30 mouse cellular contexts compared by ENCODE assay signal in genomic region chr8:105241016-105241415, GRCm38 (mm10). TPM values are rescaled to one million over a fixed set of nuclear protein-coding genes. Genes with fewer than 3 reads are reported as not detected.
"Had no signal": no experiment of that assay in that cellular context is flagged by ENCODE, and none has a peak within 500 bp of the region (broad histone marks: within the 10 kb centered on the region; RNA-seq: fewer than 3 reads in every experiment).

No protein-coding gene starts in this region.

- H3K9ac ChIP-seq: limb, embryonic 12.5 days; limb, embryonic 13.5 days; limb, embryonic 15.5 days; liver, embryonic 12.5 days; liver, embryonic 13.5 days; liver, embryonic 14.5 days; liver, embryonic 15.5 days; liver, postnatal 0 days; lung, embryonic 14.5 days; lung, embryonic 15.5 days; midbrain, embryonic 12.5 days; midbrain, embryonic 13.5 days; midbrain, embryonic 15.5 days; neural tube, embryonic 12.5 days had no signal

- H3K27me3 ChIP-seq: limb, embryonic 12.5 days; limb, embryonic 13.5 days; limb, embryonic 15.5 days; liver, embryonic 12.5 days; liver, embryonic 13.5 days; liver, embryonic 15.5 days; lung, embryonic 15.5 days; megakaryocyte, embryonic 14.5 days; midbrain, embryonic 12.5 days; midbrain, embryonic 13.5 days; midbrain, embryonic 15.5 days; neural tube, embryonic 12.5 days had no signal

- H3K4me3 ChIP-seq: left cerebral cortex, adult 2 months; limb, embryonic 10.5 days; limb, embryonic 12.5 days; limb, embryonic 13.5 days; limb, embryonic 15.5 days; liver, embryonic 12.5 days; liver, embryonic 13.5 days; liver, embryonic 15.5 days; lung, embryonic 15.5 days; megakaryocyte, embryonic 14.5 days; midbrain, embryonic 10.5 days; midbrain, embryonic 12.5 days; midbrain, embryonic 13.5 days; midbrain, embryonic 15.5 days; myocyte; neural tube, embryonic 12.5 days had no signal

- H3K4me2 ChIP-seq: limb, embryonic 12.5 days; limb, embryonic 13.5 days; limb, embryonic 15.5 days; liver, embryonic 11.5 days; liver, embryonic 12.5 days; liver, embryonic 13.5 days; liver, embryonic 15.5 days; lung, embryonic 14.5 days; lung, embryonic 15.5 days; midbrain, embryonic 11.5 days; midbrain, embryonic 12.5 days; midbrain, embryonic 13.5 days; midbrain, embryonic 15.5 days; neural tube, embryonic 12.5 days had no signal

- H3K4me1 ChIP-seq: limb, embryonic 10.5 days; limb, embryonic 12.5 days; limb, embryonic 13.5 days; limb, embryonic 15.5 days; liver, embryonic 12.5 days; liver, embryonic 15.5 days; lung, embryonic 15.5 days; megakaryocyte, embryonic 14.5 days; midbrain, embryonic 10.5 days; midbrain, embryonic 12.5 days; midbrain, embryonic 13.5 days; midbrain, embryonic 15.5 days; neural tube, embryonic 12.5 days had no signal

- ATAC-seq: liver, embryonic 12.5 days; liver, postnatal 0 days; midbrain, embryonic 13.5 days; midbrain, embryonic 15.5 days; midbrain, embryonic 16.5 days had no signal

- DNase-seq: layer of hippocampus, postnatal 36 days; left cerebral cortex, postnatal 4 days; liver; liver, embryonic 13.5 days; liver, postnatal 0 days; lung, embryonic 14.5 days; lung, postnatal 4 days; midbrain, embryonic 14.5 days had no signal

- H3K27ac ChIP-seq: left cerebral cortex, adult 2 months; limb, embryonic 10.5 days; limb, embryonic 12.5 days; limb, embryonic 13.5 days; limb, embryonic 15.5 days; liver, embryonic 12.5 days; liver, embryonic 13.5 days; liver, embryonic 14.5 days; liver, embryonic 15.5 days; lung, embryonic 15.5 days; macrophage; midbrain, embryonic 10.5 days; midbrain, embryonic 12.5 days; midbrain, embryonic 13.5 days; midbrain, embryonic 15.5 days; neural tube, embryonic 12.5 days had no signal

- H3K9me3 ChIP-seq: limb, embryonic 10.5 days; limb, embryonic 12.5 days; limb, embryonic 13.5 days; limb, embryonic 15.5 days; liver, embryonic 12.5 days; liver, embryonic 13.5 days; liver, embryonic 15.5 days; lung, embryonic 15.5 days; megakaryocyte, embryonic 14.5 days; midbrain, embryonic 10.5 days; midbrain, embryonic 12.5 days; midbrain, embryonic 13.5 days; midbrain, embryonic 15.5 days; neural tube, embryonic 12.5 days had no signal

RNA-seq across cellular contexts. Expression of gene Hsf4, which starts 28.6 kb away (rescaled TPM):
- polyA plus RNA-seq: limb, embryonic 10.5 days; limb, embryonic 11.5 days; liver, embryonic 11.5 days; liver, embryonic 12.5 days; liver, embryonic 15.5 days; liver, postnatal 0 days; midbrain, embryonic 11.5 days; neural tube, embryonic 11.5 days had no signal
